Mouse (Mus musculus): ENCODE data around the gene Fcrl6.

DNA sequence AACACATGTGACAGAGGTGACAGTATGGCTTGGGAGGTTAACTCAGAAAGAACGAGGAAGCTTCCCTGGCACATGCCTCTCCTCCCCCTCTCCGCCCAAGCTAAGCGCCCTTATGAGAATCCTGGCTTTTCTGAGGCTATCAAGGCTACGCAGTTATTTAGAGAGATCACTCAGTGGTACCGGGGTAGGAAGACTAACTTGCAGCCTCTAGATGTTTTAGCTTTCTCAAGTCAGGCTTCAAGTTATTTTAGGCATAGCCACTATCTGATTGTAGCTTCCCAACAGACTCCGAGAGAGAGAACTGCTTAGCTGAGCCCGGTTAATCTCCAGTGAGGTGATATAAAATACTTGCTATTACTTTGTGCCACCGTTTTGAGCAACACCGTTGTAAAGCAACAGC lies 47.0 kb upstream of the Fcrl6 start:
- TF ChIP-seq POLR2A (IDR thresholded peaks at IDR 0.05; ENCODE audit: borderline replicate concordance, insufficient read depth, low read length) (no peak), CTCF (IDR thresholded peaks at IDR 0.05; ENCODE audit: borderline replicate concordance, insufficient read depth, low read depth, low read length) (no peak)

All from cerebellum, adult 2 months (tissue).